Mouse (Mus musculus) megakaryocyte, embryonic 14.5 days (primary cell): ENCODE measurements at regions not wholly inside any gene's neighbourhood (a gene's known extent, or its start where the extent isn't known, plus 50 kb on each side); places are given as distances from the start of the nearest gene placed in this dataset.

Experiments
- FLI1 ChIP-seq: IDR thresholded peaks from 2 replicates; pipeline ENCODE4 v1.6.1; 2012; ENCODE audit warnings: low read length, inconsistent platforms, mixed read lengths
- GATA1 ChIP-seq: IDR thresholded peaks from 3 replicates; pipeline ENCODE4 v1.6.1; 2012; ENCODE audit warnings: mixed read lengths, low read length, inconsistent platforms, borderline replicate concordance

DNA sequence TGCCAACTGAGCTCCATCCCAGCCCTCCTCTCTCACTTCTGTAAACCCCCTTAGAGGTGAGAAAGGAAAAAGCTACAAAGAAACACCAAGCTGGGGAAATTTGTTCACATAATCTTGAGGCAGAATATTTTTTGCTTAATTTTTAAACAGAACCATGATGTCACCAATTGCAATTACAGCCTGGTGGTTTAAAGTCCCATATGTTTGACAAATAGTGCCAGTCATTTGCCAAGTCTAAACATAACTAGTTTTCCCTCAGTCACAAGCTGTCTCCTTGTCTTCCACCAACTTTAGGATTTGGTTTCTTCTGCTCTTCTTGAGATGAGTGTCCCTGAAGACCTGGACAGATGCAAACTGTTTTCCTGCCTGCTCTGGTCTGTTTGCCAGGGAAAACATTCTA, 222.0 kb downstream of the Qk start:
- no peak for TF ChIP-seq GATA1
- TF ChIP-seq FLI1, result no peak
